Comparison of ENCODE assay signal across 13 mouse cellular contexts in the genomic region with DNA sequence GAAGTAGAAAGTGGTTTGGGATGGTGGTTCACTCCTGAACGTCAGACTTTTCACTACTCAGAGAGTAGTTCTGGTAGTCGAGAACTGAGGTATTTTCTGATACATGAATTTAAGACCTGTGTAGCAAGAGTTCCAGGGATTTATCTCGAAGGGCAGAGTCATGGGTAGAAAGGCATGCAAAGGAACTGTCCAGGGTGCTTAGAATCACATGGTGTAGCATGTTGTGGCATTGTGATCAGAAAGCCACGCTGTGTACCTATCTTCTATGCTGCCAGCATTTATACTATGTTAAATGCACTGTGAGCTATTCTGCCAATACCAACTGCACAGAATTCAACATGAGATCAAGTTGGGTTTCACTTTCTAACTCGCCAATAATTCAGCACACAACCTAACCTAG.
DNase-seq lines count a peak whose midpoint lies in the region; ATAC-seq and TF ChIP-seq lines count a peak whose summit lies in the region.
"Had no signal": no experiment of that assay in that cellular context is flagged by ENCODE, and none has a peak within 500 bp of the region (broad histone marks: within the 10 kb centered on the region; RNA-seq: fewer than 3 reads in every experiment).

No protein-coding gene starts in this region.

- H3K27me3 ChIP-seq in lung, postnatal 0 days (replicated peaks; ENCODE audit: insufficient read depth, low read length), result no peaks in the 10 kb centered on the region
- H3K27me3 ChIP-seq: hindbrain, embryonic 13.5 days; liver, embryonic 15.5 days; midbrain, embryonic 13.5 days had no signal

- H3K4me1 ChIP-seq in lung, postnatal 0 days (ENCODE audit: insufficient read depth, low read depth, low read length), result no peaks in the 10 kb centered on the region
- H3K4me1 ChIP-seq: hindbrain, embryonic 13.5 days; liver, embryonic 15.5 days; midbrain, embryonic 13.5 days had no signal

- no peak for TF ChIP-seq CTCF in lung, postnatal 0 days (IDR thresholded peaks at IDR 0.05)

- peak; percentile 12 for DNase-seq in adrenal gland, postnatal 14 days
- DNase-seq in adrenal gland, adult (ENCODE audit: inconsistent age in 2 of 2, low spot score in 1 of 2), result no peak
- DNase-seq in lung, postnatal 0 days (ENCODE audit: low spot score), result peak; percentile 12
- DNase-seq in lung, adult 18-20 months, result no peak
- DNase-seq in R1 (ENCODE audit: low read depth, low spot score), result peak; percentile 35
- DNase-seq in induced T-regulatory cell, adult 2 months (ENCODE audit: low read depth), result peak; percentile 39
- no peak for DNase-seq in gastrocnemius, adult 18-20 months (ENCODE audit: low spot score)
- no peak for DNase-seq in layer of hippocampus, adult 9-10 months (ENCODE audit: low spot score)
- DNase-seq: cerebellum, adult 8-10 months had no signal

- TF ChIP-seq EP300 in lung, postnatal 0 days (IDR thresholded peaks at IDR 0.05), result no peak

- H3K9me3 ChIP-seq in lung, postnatal 0 days (ENCODE audit: low read length), result no peaks in the 10 kb centered on the region
- H3K9me3 ChIP-seq: hindbrain, embryonic 13.5 days; liver, embryonic 15.5 days; midbrain, embryonic 13.5 days had no signal

- H3K9ac ChIP-seq in lung, postnatal 0 days (replicated peaks; ENCODE audit: low read depth), result no peak overlapping the region
- H3K9ac ChIP-seq: hindbrain, embryonic 13.5 days; liver, embryonic 15.5 days; midbrain, embryonic 13.5 days had no signal

- 64% methylated on average over 5 of the region's 5 CpGs for WGBS in lung, postnatal 0 days

- H3K4me3 ChIP-seq in lung, postnatal 0 days (ENCODE audit: low read depth, low read length), result no peak overlapping the region
- H3K4me3 ChIP-seq: erythroblast, embryonic 14.5 days; hindbrain, embryonic 13.5 days; liver, embryonic 15.5 days; midbrain, embryonic 13.5 days had no signal

- no peak overlapping the region for H3K4me2 ChIP-seq in lung, postnatal 0 days (replicated peaks; ENCODE audit: low read depth, low read length)
- H3K4me2 ChIP-seq: hindbrain, embryonic 13.5 days; liver, embryonic 15.5 days; midbrain, embryonic 13.5 days had no signal

- no peaks in the 10 kb centered on the region for H3K36me3 ChIP-seq in lung, postnatal 0 days (ENCODE audit: insufficient read depth, low read length)
- H3K36me3 ChIP-seq: hindbrain, embryonic 13.5 days; liver, embryonic 15.5 days; midbrain, embryonic 13.5 days had no signal

- no peak overlapping the region for H3K27ac ChIP-seq in lung, postnatal 0 days (ENCODE audit: low read length)
- H3K27ac ChIP-seq: hindbrain, embryonic 13.5 days; liver, embryonic 15.5 days; midbrain, embryonic 13.5 days had no signal

- ATAC-seq in lung, postnatal 0 days, result no peak
- ATAC-seq: midbrain, embryonic 13.5 days had no signal

Comparison
In these comparisons a context has a peak if more than half of its experiments do, and no peak if none do; other contexts are left out.
1. DNase-seq: peak in adrenal gland, postnatal 14 days (single experiment), lung, postnatal 0 days (single experiment), R1 (single experiment) and induced T-regulatory cell, adult 2 months (single experiment); none in adrenal gland, adult (0 of 2), lung, adult 18-20 months (0 of 2), gastrocnemius, adult 18-20 months (single experiment) and layer of hippocampus, adult 9-10 months (single experiment).